Mouse (Mus musculus): ENCODE results near the gene Wdcp. TPM values are rescaled to one million over a fixed set of nuclear protein-coding genes. Genes with fewer than 3 reads are reported as not detected.
A peak's percentile ranks its signal among the peaks of the same experiment; 100 is the strongest.

The Wdcp gene
- polyA plus RNA-seq, 1 experiment from 2014 or later: 31.0 TPM

- H3K4me2 ChIP-seq: no peak overlapping the region
- H3K9ac ChIP-seq (ENCODE audit: low read depth, low read length): no peak overlapping the region
- H3K27me3 ChIP-seq (replicated peaks; ENCODE audit: control insufficient read depth, insufficient read depth, low read length): no peaks in the 10 kb centered on the region
- peaks cover 7% of the 10 kb centered on the region for H3K4me1 ChIP-seq (replicated peaks; ENCODE audit: control insufficient read depth, insufficient read depth, low read length)
- H3K27ac ChIP-seq (ENCODE audit: low read depth, low read length): peak overlapping the region; percentile 9; the same call in 1 of the 2 replicates
- no peak for DNase-seq (ENCODE audit: low spot score)
- H3K4me3 ChIP-seq (ENCODE audit: low read depth, low read length): no peak overlapping the region
- H3K36me3 ChIP-seq (ENCODE audit: control insufficient read depth, insufficient read depth, low read length): peaks cover 15% of the 10 kb centered on the region
- 70% methylated on average over 2 of the region's 2 CpGs for WGBS
- H3K9me3 ChIP-seq (ENCODE audit: control insufficient read depth, low read length): no peaks in the 10 kb centered on the region
- no peak for ATAC-seq (replicated peaks; ENCODE audit: low FRiP score)
Measured at GRCm38 (mm10) chr12:4889251-4889650, 46.1 kb downstream of the Wdcp start.

GRCm38 (mm10) chr12:4889891-4890290, 46.8 kb downstream of the Wdcp start:
- H3K9ac ChIP-seq (ENCODE audit: low read depth, low read length): no peak overlapping the region
- DNase-seq (ENCODE audit: low spot score): no peak
- ATAC-seq (replicated peaks; ENCODE audit: low FRiP score): no peak
- H3K36me3 ChIP-seq (ENCODE audit: control insufficient read depth, insufficient read depth, low read length): peaks cover 15% of the 10 kb centered on the region
- H3K4me2 ChIP-seq: no peak overlapping the region
- 73% methylated on average over 1 of the region's 1 CpGs for WGBS
- peaks cover 7% of the 10 kb centered on the region for H3K4me1 ChIP-seq (replicated peaks; ENCODE audit: control insufficient read depth, insufficient read depth, low read length)
- no peaks in the 10 kb centered on the region for H3K27me3 ChIP-seq (replicated peaks; ENCODE audit: control insufficient read depth, insufficient read depth, low read length)
- no peak overlapping the region for H3K27ac ChIP-seq (ENCODE audit: low read depth, low read length)
- H3K9me3 ChIP-seq (ENCODE audit: control insufficient read depth, low read length): no peaks in the 10 kb centered on the region
- no peak overlapping the region for H3K4me3 ChIP-seq (ENCODE audit: low read depth, low read length)

GRCm38 (mm10) chr12:4898024-4898423, 54.9 kb downstream of the Wdcp start:
- H3K9ac ChIP-seq (ENCODE audit: low read depth, low read length): no peak overlapping the region
- WGBS: 87% methylated on average over 5 of the region's 5 CpGs
- no peak overlapping the region for H3K4me2 ChIP-seq
- no peaks in the 10 kb centered on the region for H3K27me3 ChIP-seq (replicated peaks; ENCODE audit: control insufficient read depth, insufficient read depth, low read length)
- H3K4me3 ChIP-seq (ENCODE audit: low read depth, low read length): no peak overlapping the region
- H3K27ac ChIP-seq (ENCODE audit: low read depth, low read length): no peak overlapping the region
- no peaks in the 10 kb centered on the region for H3K4me1 ChIP-seq (replicated peaks; ENCODE audit: control insufficient read depth, insufficient read depth, low read length)
- H3K36me3 ChIP-seq (ENCODE audit: control insufficient read depth, insufficient read depth, low read length): no peaks in the 10 kb centered on the region; the same call in 1 of the 2 replicates
- H3K9me3 ChIP-seq (ENCODE audit: control insufficient read depth, low read length): no peaks in the 10 kb centered on the region
- DNase-seq (ENCODE audit: low spot score) (no peak), ATAC-seq (replicated peaks; ENCODE audit: low FRiP score) (no peak)

- 61% methylated on average over 7 of the region's 7 CpGs for WGBS
- DNase-seq (ENCODE audit: low spot score): no peak
Measured at GRCm38 (mm10) chr12:4905946-4906345, 62.8 kb downstream of the Wdcp start.

GRCm38 (mm10) chr12:4906476-4906875, 63.4 kb downstream of the Wdcp start:
- ATAC-seq (replicated peaks; ENCODE audit: low FRiP score) (no peak), DNase-seq (ENCODE audit: low spot score) (no peak)
- Histone ChIP-seq H3K27me3 (replicated peaks; ENCODE audit: control insufficient read depth, insufficient read depth, low read length) (no peaks in the 10 kb centered on the region), H3K4me2 (peak overlapping the region; percentile 73), H3K4me3 (ENCODE audit: low read depth, low read length) (peak overlapping the region; percentile 84), H3K27ac (ENCODE audit: low read depth, low read length) (no peak overlapping the region; the same call in 1 of the 2 replicates), H3K9ac (ENCODE audit: low read depth, low read length) (peak overlapping the region; percentile 95), H3K36me3 (ENCODE audit: control insufficient read depth, insufficient read depth, low read length) (no peaks in the 10 kb centered on the region), H3K4me1 (replicated peaks; ENCODE audit: control insufficient read depth, insufficient read depth, low read length) (no peaks in the 10 kb centered on the region), H3K9me3 (ENCODE audit: control insufficient read depth, low read length) (no peaks in the 10 kb centered on the region)
- WGBS: 31% methylated on average over 7 of the region's 7 CpGs

More at GRCm38 (mm10) chr12:4905946-4906345, 62.8 kb downstream of the Wdcp start:
- Histone ChIP-seq H3K9ac (ENCODE audit: low read depth, low read length) (peak overlapping the region; percentile 95), H3K4me2 (peak overlapping the region; percentile 73), H3K36me3 (ENCODE audit: control insufficient read depth, insufficient read depth, low read length) (no peaks in the 10 kb centered on the region), H3K4me1 (replicated peaks; ENCODE audit: control insufficient read depth, insufficient read depth, low read length) (no peaks in the 10 kb centered on the region), H3K27ac (ENCODE audit: low read depth, low read length) (no peak overlapping the region), H3K4me3 (ENCODE audit: low read depth, low read length) (peak overlapping the region; percentile 84), H3K9me3 (ENCODE audit: control insufficient read depth, low read length) (no peaks in the 10 kb centered on the region), H3K27me3 (replicated peaks; ENCODE audit: control insufficient read depth, insufficient read depth, low read length) (no peaks in the 10 kb centered on the region)
- no peak for ATAC-seq (replicated peaks; ENCODE audit: low FRiP score)

DNA sequence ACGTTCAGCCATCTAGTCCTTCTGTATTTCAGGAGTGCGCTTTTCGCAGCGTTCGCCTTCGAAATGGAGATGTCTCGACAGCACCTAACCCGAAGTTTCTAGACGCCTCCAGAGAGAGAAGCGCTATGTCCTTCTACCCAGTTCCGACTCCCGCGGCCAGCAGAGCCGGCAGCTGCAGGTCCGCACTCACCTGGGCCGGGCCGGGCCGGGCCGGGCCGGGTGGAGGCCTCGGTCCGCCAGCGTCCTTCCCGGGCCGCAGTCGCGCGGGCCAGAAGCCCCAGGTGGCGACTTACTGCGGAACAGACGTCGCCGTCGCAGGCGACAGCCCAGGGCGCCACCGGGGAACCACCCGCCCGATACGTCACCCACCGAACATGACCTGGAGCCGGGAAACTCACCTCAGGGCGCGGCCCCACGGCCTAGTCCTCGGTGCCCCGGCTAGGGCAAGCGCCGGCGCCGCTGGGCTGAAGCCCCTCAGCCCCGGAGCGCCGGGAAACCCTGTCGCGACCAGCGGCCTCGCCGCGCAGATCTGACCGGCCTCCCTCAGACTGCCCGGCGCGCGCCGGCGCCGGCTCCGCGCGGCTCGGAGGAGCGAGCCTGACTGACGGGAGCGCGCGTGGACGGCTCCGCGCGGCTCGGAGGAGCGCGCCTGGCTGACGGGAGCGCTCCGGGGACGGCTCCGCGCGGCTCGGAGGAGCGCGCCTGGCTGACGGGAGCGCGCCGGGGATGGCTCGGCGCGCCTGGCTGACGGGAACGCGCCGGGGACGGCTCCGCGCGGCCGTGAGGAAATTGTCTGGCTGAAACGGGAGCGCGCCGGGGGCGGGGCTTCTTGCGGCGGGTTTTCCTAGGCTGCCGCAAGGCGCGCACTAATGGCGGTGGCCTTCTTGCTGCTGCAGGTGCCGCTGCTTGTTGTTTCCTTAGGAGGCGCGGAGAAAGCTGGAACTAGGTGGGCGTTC, 64.1 kb downstream of the Wdcp start, which contains the start of gene Ubxn2a:
Gene Ubxn2a, minus strand, starts transcription at position 755 of the 956 bp plus-strand sequence.
- ATAC-seq (replicated peaks; ENCODE audit: low FRiP score) (peak; percentile 93), DNase-seq (ENCODE audit: low spot score) (peak; percentile 94)
- Histone ChIP-seq H3K4me2 (peak within 1 kb of the TSS; percentile 73), H3K9me3 (ENCODE audit: control insufficient read depth, low read length) (no peaks in the 10 kb centered on the region), H3K36me3 (ENCODE audit: control insufficient read depth, insufficient read depth, low read length) (no peaks in the 10 kb centered on the region), H3K9ac (ENCODE audit: low read depth, low read length) (peak within 1 kb of the TSS; percentile 95), H3K27me3 (replicated peaks; ENCODE audit: control insufficient read depth, insufficient read depth, low read length) (no peaks in the 10 kb centered on the region), H3K27ac (ENCODE audit: low read depth, low read length) (peak within 1 kb of the TSS; percentile 98), H3K4me1 (replicated peaks; ENCODE audit: control insufficient read depth, insufficient read depth, low read length) (no peaks in the 10 kb centered on the region), H3K4me3 (ENCODE audit: low read depth, low read length) (peak within 1 kb of the TSS; percentile 84)
- WGBS: under 1% methylated on average over 123 of the region's 125 CpGs

DNA sequence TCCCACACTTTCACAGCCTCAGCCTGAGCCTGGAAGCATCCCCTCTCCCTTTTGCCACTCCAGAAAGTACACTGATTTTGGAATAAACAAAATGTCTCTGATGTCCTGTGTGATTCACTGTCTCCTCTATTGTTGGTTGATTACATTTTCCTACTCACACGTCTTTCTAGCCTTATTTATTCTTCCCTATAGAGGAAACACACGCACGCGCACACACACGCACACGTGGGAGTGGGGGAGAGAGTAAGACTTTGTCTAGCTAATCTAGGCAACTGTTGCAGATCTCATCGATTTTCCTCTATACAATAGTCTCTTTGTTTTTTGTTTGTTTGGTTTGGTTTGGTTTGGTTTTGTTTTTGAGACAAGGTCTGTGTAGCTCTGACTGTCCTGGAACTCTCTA, 65.3 kb downstream of the Wdcp start:
- Histone ChIP-seq H3K4me2 (no peak overlapping the region; the same call in 1 of the 2 replicates), H3K4me1 (replicated peaks; ENCODE audit: control insufficient read depth, insufficient read depth, low read length) (no peaks in the 10 kb centered on the region), H3K4me3 (ENCODE audit: low read depth, low read length) (peak overlapping the region; percentile 84; the same call in 1 of the 2 replicates), H3K27ac (ENCODE audit: low read depth, low read length) (no peak overlapping the region), H3K36me3 (ENCODE audit: control insufficient read depth, insufficient read depth, low read length) (no peaks in the 10 kb centered on the region), H3K9ac (ENCODE audit: low read depth, low read length) (no peak overlapping the region; the same call in 1 of the 2 replicates), H3K27me3 (replicated peaks; ENCODE audit: control insufficient read depth, insufficient read depth, low read length) (no peaks in the 10 kb centered on the region), H3K9me3 (ENCODE audit: control insufficient read depth, low read length) (no peaks in the 10 kb centered on the region)
- DNase-seq (ENCODE audit: low spot score) (no peak), ATAC-seq (replicated peaks; ENCODE audit: low FRiP score) (no peak)
- WGBS: 90% methylated on average over 7 of the region's 7 CpGs

Data from liver, embryonic 11.5 days (tissue).